9 mouse cellular contexts compared by ENCODE assay signal in genomic region chr5:30668637-30669495, GRCm38 (mm10). TPM values are rescaled to one million over a fixed set of nuclear protein-coding genes. Genes with fewer than 3 reads are reported as not detected.
DNase-seq lines count a peak whose midpoint lies in the region; ATAC-seq and TF ChIP-seq lines count a peak whose summit lies in the region.
"Had no signal": no experiment of that assay in that cellular context is flagged by ENCODE, and none has a peak within 500 bp of the region (broad histone marks: within the 10 kb centered on the region; RNA-seq: fewer than 3 reads in every experiment).

No protein-coding gene starts in this region.

- peak overlapping the region; percentile 64 for H3K4me2 ChIP-seq in heart, embryonic 11.5 days
- H3K4me2 ChIP-seq in midbrain, embryonic 13.5 days (replicated peaks), result peak overlapping the region; percentile 88
- no peak overlapping the region for H3K4me2 ChIP-seq in midbrain, embryonic 14.5 days (ENCODE audit: low read length)
- H3K4me2 ChIP-seq in hindbrain, postnatal 0 days (ENCODE audit: low read depth, low read length), result 0 out of 2 replicates have a peak overlapping the region, but pooled peaks have one; percentile 2
- peak overlapping the region; percentile 83 for H3K4me2 ChIP-seq in stomach, embryonic 16.5 days (ENCODE audit: low read depth, low read length)

- H3K9ac ChIP-seq in heart, embryonic 11.5 days (ENCODE audit: low read depth, low read length), result peak overlapping the region; percentile 22; the same call in 1 of the 2 replicates
- H3K9ac ChIP-seq in midbrain, embryonic 13.5 days (replicated peaks), result 0 out of 2 replicates have a peak overlapping the region, but pooled peaks have one; percentile 14
- H3K9ac ChIP-seq in midbrain, embryonic 14.5 days (replicated peaks; ENCODE audit: low read length), result no peak overlapping the region
- no peak overlapping the region for H3K9ac ChIP-seq in hindbrain, postnatal 0 days (replicated peaks; ENCODE audit: low read length)
- H3K9ac ChIP-seq in stomach, embryonic 16.5 days (ENCODE audit: low read length), result no peak overlapping the region

- no peak for TF ChIP-seq CTCF in hindbrain, postnatal 0 days (IDR thresholded peaks at IDR 0.05; ENCODE audit: low read depth)

- no peaks in the 10 kb centered on the region for H3K9me3 ChIP-seq in heart, embryonic 11.5 days (replicated peaks; ENCODE audit: control insufficient read depth, low read length)
- no peaks in the 10 kb centered on the region for H3K9me3 ChIP-seq in midbrain, embryonic 13.5 days
- H3K9me3 ChIP-seq in midbrain, embryonic 14.5 days (ENCODE audit: control insufficient read depth, low read length), result no peaks in the 10 kb centered on the region
- no peaks in the 10 kb centered on the region for H3K9me3 ChIP-seq in hindbrain, postnatal 0 days (ENCODE audit: low read length)
- H3K9me3 ChIP-seq in stomach, embryonic 16.5 days (replicated peaks; ENCODE audit: control insufficient read depth, low read length), result no peaks in the 10 kb centered on the region

- WGBS in heart, embryonic 11.5 days (ENCODE audit: insufficient replicate concordance), result 94% methylated on average over 9 of the region's 9 CpGs
- WGBS in midbrain, embryonic 13.5 days, result 92% methylated on average over 9 of the region's 9 CpGs
- 95% methylated on average over 9 of the region's 9 CpGs for WGBS in midbrain, embryonic 14.5 days
- WGBS in hindbrain, postnatal 0 days, result 93% methylated on average over 9 of the region's 9 CpGs
- 89% methylated on average over 9 of the region's 9 CpGs for WGBS in stomach, embryonic 16.5 days

- H3K4me1 ChIP-seq in heart, embryonic 11.5 days (ENCODE audit: control insufficient read depth, insufficient read depth, low read length), result peaks cover 16% of the 10 kb centered on the region
- H3K4me1 ChIP-seq in midbrain, embryonic 13.5 days (replicated peaks), result peaks cover 24% of the 10 kb centered on the region
- H3K4me1 ChIP-seq in midbrain, embryonic 14.5 days (ENCODE audit: control insufficient read depth, insufficient read depth, low read length), result 0 out of 2 replicates have a peak, but pooled peaks cover 6% of the 10 kb centered on the region
- 0 out of 2 replicates have a peak, but pooled peaks cover 3% of the 10 kb centered on the region for H3K4me1 ChIP-seq in hindbrain, postnatal 0 days (ENCODE audit: insufficient read depth, low read length)
- peaks cover 18% of the 10 kb centered on the region for H3K4me1 ChIP-seq in stomach, embryonic 16.5 days (ENCODE audit: control insufficient read depth, insufficient read depth, low read length)

- intact Hi-C loops in gastrocnemius, postnatal 36 days (cut with DNase I), result no loop called here

- H3K27me3 ChIP-seq in heart, embryonic 11.5 days (ENCODE audit: control insufficient read depth, insufficient read depth, low read length), result no peaks in the 10 kb centered on the region
- no peaks in the 10 kb centered on the region for H3K27me3 ChIP-seq in midbrain, embryonic 13.5 days
- no peaks in the 10 kb centered on the region for H3K27me3 ChIP-seq in midbrain, embryonic 14.5 days (ENCODE audit: control insufficient read depth, insufficient read depth, low read length)
- no peaks in the 10 kb centered on the region for H3K27me3 ChIP-seq in hindbrain, postnatal 0 days (ENCODE audit: insufficient read depth, low read length)
- H3K27me3 ChIP-seq in stomach, embryonic 16.5 days (ENCODE audit: control insufficient read depth, insufficient read depth, low read length), result no peaks in the 10 kb centered on the region
- H3K27me3 ChIP-seq: CH12.LX had no signal

- peak overlapping the region; percentile 84; the same call in 1 of the 2 replicates for H3K4me3 ChIP-seq in heart, embryonic 11.5 days (ENCODE audit: low read depth, low read length)
- H3K4me3 ChIP-seq in midbrain, embryonic 13.5 days (replicated peaks), result 0 out of 2 replicates have a peak overlapping the region, but pooled peaks have one; percentile 67
- H3K4me3 ChIP-seq in midbrain, embryonic 14.5 days (replicated peaks; ENCODE audit: low read depth, low read length), result no peak overlapping the region
- H3K4me3 ChIP-seq in hindbrain, postnatal 0 days (ENCODE audit: low read length), result no peak overlapping the region
- H3K4me3 ChIP-seq in stomach, embryonic 16.5 days (replicated peaks; ENCODE audit: low read length), result 0 out of 2 replicates have a peak overlapping the region, but pooled peaks have one; percentile 7

- ATAC-seq in heart, embryonic 11.5 days (replicated peaks; ENCODE audit: insufficient number of reproducible peaks, low FRiP score, low TSS enrichment), result no peak
- ATAC-seq in midbrain, embryonic 13.5 days, result no peak
- ATAC-seq in midbrain, embryonic 14.5 days (ENCODE audit: low FRiP score, low TSS enrichment), result no peak
- no peak for ATAC-seq in hindbrain, postnatal 0 days
- no peak for ATAC-seq in stomach, embryonic 16.5 days (ENCODE audit: insufficient read depth, low FRiP score)

- H3K27ac ChIP-seq in heart, embryonic 11.5 days (ENCODE audit: low read depth, low read length), result no peak overlapping the region
- H3K27ac ChIP-seq in midbrain, embryonic 13.5 days, result no peak overlapping the region
- no peak overlapping the region for H3K27ac ChIP-seq in midbrain, embryonic 14.5 days (replicated peaks; ENCODE audit: low read depth, low read length)
- no peak overlapping the region for H3K27ac ChIP-seq in hindbrain, postnatal 0 days
- no peak overlapping the region for H3K27ac ChIP-seq in stomach, embryonic 16.5 days (ENCODE audit: low read length)

- H3K36me3 ChIP-seq in heart, embryonic 11.5 days (ENCODE audit: control insufficient read depth, insufficient read depth, low read length), result peaks cover 25% of the 10 kb centered on the region
- peaks cover 21% of the 10 kb centered on the region for H3K36me3 ChIP-seq in midbrain, embryonic 13.5 days
- H3K36me3 ChIP-seq in midbrain, embryonic 14.5 days (ENCODE audit: control insufficient read depth, insufficient read depth, low read length), result peaks cover 14% of the 10 kb centered on the region; the same call in 1 of the 2 replicates
- H3K36me3 ChIP-seq in hindbrain, postnatal 0 days (ENCODE audit: insufficient read depth, low read length), result no peaks in the 10 kb centered on the region
- H3K36me3 ChIP-seq in stomach, embryonic 16.5 days (ENCODE audit: control insufficient read depth, insufficient read depth, low read length), result peaks cover 11% of the 10 kb centered on the region

- no peak for DNase-seq in heart, adult 18-20 months
- no peak for DNase-seq in midbrain, embryonic 14.5 days
- DNase-seq in hindbrain, postnatal 0 days (ENCODE audit: low spot score), result no peak
- DNase-seq in gastrocnemius, postnatal 36 days, result no peak
- DNase-seq in natural killer cell, adult 2 months (ENCODE audit: low spot score in 2 of 2), result no peak

RNA-seq across cellular contexts. Expression of gene Cenpa, which starts 2.3 kb away (rescaled TPM):
- 296 and 306 TPM in 2 replicates for polyA plus RNA-seq in heart, embryonic 11.5 days (2014; fragmentation: Nextera tagmentation; extraction: Ambion mirVana)
- total RNA-seq in heart, adult 18-20 months (2021), result 10 to 100 TPM; 58.6 to 66.5 TPM
- polyA plus RNA-seq in midbrain, embryonic 13.5 days (2015; fragmentation: Nextera tagmentation; extraction: Ambion mirVana), result 120 and 122 TPM in 2 replicates
- polyA plus RNA-seq in midbrain, embryonic 14.5 days (2014; fragmentation: Nextera tagmentation; extraction: Ambion mirVana), result 40.0 and 65.3 TPM in 2 replicates
- 27.8 and 28.1 TPM in 2 replicates for total RNA-seq in hindbrain, postnatal 0 days (2014; rRNA removed)
- polyA plus RNA-seq in hindbrain, postnatal 0 days (2015; fragmentation: Nextera tagmentation; extraction: Ambion mirVana), result 53.4 and 63.2 TPM in 2 replicates
- polyA plus RNA-seq in stomach, embryonic 16.5 days (2015; fragmentation: Nextera tagmentation; extraction: Ambion mirVana), result 161 and 175 TPM in 2 replicates
- total RNA-seq in gastrocnemius, postnatal 36 days (2021), result 1 to 10 TPM; 3.2 to 3.8 TPM

RNA-seq across cellular contexts. Expression of gene Slc35f6, which starts 21.1 kb away (rescaled TPM):
- polyA plus RNA-seq in heart, embryonic 11.5 days (2014; fragmentation: Nextera tagmentation; extraction: Ambion mirVana), result 21.6 and 22.9 TPM in 2 replicates
- total RNA-seq in heart, adult 18-20 months (2021), result 10 to 100 TPM; 44.7 to 51.8 TPM
- 29.5 and 32.0 TPM in 2 replicates for polyA plus RNA-seq in midbrain, embryonic 13.5 days (2015; fragmentation: Nextera tagmentation; extraction: Ambion mirVana)
- 26.6 and 33.9 TPM in 2 replicates for polyA plus RNA-seq in midbrain, embryonic 14.5 days (2014; fragmentation: Nextera tagmentation; extraction: Ambion mirVana)
- 70.6 and 95.8 TPM in 2 replicates for total RNA-seq in hindbrain, postnatal 0 days (2014; rRNA removed)
- 29.6 and 31.3 TPM in 2 replicates for polyA plus RNA-seq in hindbrain, postnatal 0 days (2015; fragmentation: Nextera tagmentation; extraction: Ambion mirVana)
- polyA plus RNA-seq in stomach, embryonic 16.5 days (2015; fragmentation: Nextera tagmentation; extraction: Ambion mirVana), result 34.0 and 35.2 TPM in 2 replicates
- total RNA-seq in gastrocnemius, postnatal 36 days (2021), result 10 to 100 TPM; 11.3 to 12.6 TPM

RNA-seq across cellular contexts. Expression of gene Dpysl5, which starts 42.5 kb away (rescaled TPM):
- 2.9 and 3.5 TPM in 2 replicates for polyA plus RNA-seq in heart, embryonic 11.5 days (2014; fragmentation: Nextera tagmentation; extraction: Ambion mirVana)
- under 1 TPM; 0.72 to 0.82 TPM for total RNA-seq in heart, adult 18-20 months (2021)
- 195 and 200 TPM in 2 replicates for polyA plus RNA-seq in midbrain, embryonic 13.5 days (2015; fragmentation: Nextera tagmentation; extraction: Ambion mirVana)
- polyA plus RNA-seq in midbrain, embryonic 14.5 days (2014; fragmentation: Nextera tagmentation; extraction: Ambion mirVana), result 219 and 240 TPM in 2 replicates
- total RNA-seq in hindbrain, postnatal 0 days (2014; rRNA removed), result 261 and 286 TPM in 2 replicates
- 120 and 148 TPM in 2 replicates for polyA plus RNA-seq in hindbrain, postnatal 0 days (2015; fragmentation: Nextera tagmentation; extraction: Ambion mirVana)
- 6.8 and 7.2 TPM in 2 replicates for polyA plus RNA-seq in stomach, embryonic 16.5 days (2015; fragmentation: Nextera tagmentation; extraction: Ambion mirVana)
- total RNA-seq in gastrocnemius, postnatal 36 days (2021), result 1 to 10 TPM; 1.4 to 2.2 TPM

Comparison
In these comparisons a context has a peak if more than half of its experiments do, and no peak if none do; other contexts are left out.
1. H3K4me3 ChIP-seq: peak in heart, embryonic 11.5 days (single experiment), midbrain, embryonic 13.5 days (single experiment) and stomach, embryonic 16.5 days (single experiment); none in midbrain, embryonic 14.5 days (single experiment) and hindbrain, postnatal 0 days (single experiment).
2. H3K9ac ChIP-seq: peak in heart, embryonic 11.5 days (single experiment) and midbrain, embryonic 13.5 days (single experiment); none in midbrain, embryonic 14.5 days (single experiment), hindbrain, postnatal 0 days (single experiment) and stomach, embryonic 16.5 days (single experiment).
3. RNA of gene Dpysl5, which starts 42.5 kb away (polyA plus RNA-seq): 219 to 240 TPM in midbrain, embryonic 14.5 days, 195 to 200 TPM in midbrain, embryonic 13.5 days and 120 to 148 TPM in hindbrain, postnatal 0 days; 6.8 to 7.2 TPM in stomach, embryonic 16.5 days and 2.9 to 3.5 TPM in heart, embryonic 11.5 days; every median in the first group is over 10 times any median in the second.